Mouse (Mus musculus): ENCODE measurements at regions not wholly inside any gene's neighbourhood (a gene's known extent, or its start where the extent isn't known, plus 50 kb on each side); places are given as distances from the start of the nearest gene placed in this dataset.

- DNase-seq (ENCODE audit: low spot score in 2 of 2): no peak
Measured at GRCm38 (mm10) chr13:18063677-18064076, 70.5 kb upstream of the Yae1d1 start.

GRCm38 (mm10) chr13:18060265-18060664, 67.1 kb upstream of the Yae1d1 start:
- no peak for DNase-seq (ENCODE audit: low spot score in 2 of 2)

GRCm38 (mm10) chr13:18057231-18057912, 64.2 kb upstream of the Yae1d1 start:
- DNase-seq (ENCODE audit: low spot score in 2 of 2): peak; percentile 55 to 80

GRCm38 (mm10) chr13:18056816-18057215, 63.7 kb upstream of the Yae1d1 start:
- no peak for DNase-seq (ENCODE audit: low spot score in 2 of 2)

- no peak for DNase-seq (ENCODE audit: low spot score in 2 of 2)
Measured at GRCm38 (mm10) chr13:18043154-18043553, 50.0 kb upstream of the Yae1d1 start.

Measured in frontal cortex, postnatal 36 days (tissue).